Mouse (Mus musculus) C2C12 (cell line): Measurements from ENCODE around the gene Cox17. TPM values are rescaled to one million over a fixed set of nuclear protein-coding genes. Genes with fewer than 3 reads are reported as not detected.

Experiments used
- H3K27me3 ChIP-seq: one replicate; pipeline ENCODE4 v1.6.1; 2011; ENCODE audit not compliant: control insufficient read depth, insufficient read depth, insufficient read length
- H3K36me3 ChIP-seq: one replicate; pipeline ENCODE4 v1.6.1; 2011; ENCODE audit not compliant: control insufficient read depth, insufficient read depth
- H3K4me3 ChIP-seq: one replicate; pipeline ENCODE4 v1.5.1; 2011; ENCODE audit warnings: mild to moderate bottlenecking, control low read depth; ENCODE audit not compliant: poor library complexity, insufficient read depth, severe bottlenecking
- H3K79me2 ChIP-seq: one replicate; pipeline ENCODE4 v1.6.1; 2011; ENCODE audit not compliant: control insufficient read depth, insufficient read depth
- H3K79me3 ChIP-seq: one replicate; pipeline ENCODE4 v1.6.1; 2011; ENCODE audit warnings: low read depth, control low read depth
- H3ac ChIP-seq: one replicate; pipeline ENCODE3; 2011; ENCODE audit warnings: low read depth; ENCODE audit not compliant: control insufficient read depth, insufficient read length
- CEBPB ChIP-seq: IDR thresholded peaks from one replicate; pipeline ENCODE4 v1.6.1; 2011; ENCODE audit warnings: low read depth, mild to moderate bottlenecking, control low read depth, moderate library complexity
- CTCF ChIP-seq: IDR thresholded peaks from one replicate; pipeline ENCODE4 v1.5.1; 2011; ENCODE audit not compliant: control insufficient read depth, insufficient read depth, insufficient read length
- FOSL1 ChIP-seq: IDR thresholded peaks from one replicate; pipeline ENCODE4 v1.8.0; 2011; ENCODE audit warnings: mild to moderate bottlenecking, low read length; ENCODE audit not compliant: poor library complexity, insufficient read depth, severe bottlenecking
- MAX ChIP-seq: IDR thresholded peaks from one replicate; pipeline ENCODE4 v1.6.1; 2011; ENCODE audit warnings: mild to moderate bottlenecking, control low read depth
- MYOD1 ChIP-seq: IDR thresholded peaks from one replicate; pipeline ENCODE4 v1.6.1; 2011; ENCODE audit warnings: low read depth; ENCODE audit not compliant: control insufficient read depth, insufficient read length
- MYOG ChIP-seq: IDR thresholded peaks from one replicate; pipeline ENCODE4 v1.6.1; 2011; ENCODE audit not compliant: control insufficient read depth, insufficient read length; ENCODE audit errors: extremely low read depth
- USF1 ChIP-seq: IDR thresholded peaks from one replicate; pipeline ENCODE4 v1.6.1; 2011; ENCODE audit warnings: low read depth, mild to moderate bottlenecking, control low read depth, moderate library complexity
- polyA plus RNA-seq: library from polyadenylated mRNA; unstranded; fragments of >200 nt; fragmentation: generic; extraction: Trizol; gene quantifications from one replicate; pipeline ENCODE4 v1.2.1, GENCODE M21; 2012; ENCODE audit warnings: missing spikeins

Gene Cox17
- polyA plus RNA-seq, 1 experiment, result 404 TPM

DNA sequence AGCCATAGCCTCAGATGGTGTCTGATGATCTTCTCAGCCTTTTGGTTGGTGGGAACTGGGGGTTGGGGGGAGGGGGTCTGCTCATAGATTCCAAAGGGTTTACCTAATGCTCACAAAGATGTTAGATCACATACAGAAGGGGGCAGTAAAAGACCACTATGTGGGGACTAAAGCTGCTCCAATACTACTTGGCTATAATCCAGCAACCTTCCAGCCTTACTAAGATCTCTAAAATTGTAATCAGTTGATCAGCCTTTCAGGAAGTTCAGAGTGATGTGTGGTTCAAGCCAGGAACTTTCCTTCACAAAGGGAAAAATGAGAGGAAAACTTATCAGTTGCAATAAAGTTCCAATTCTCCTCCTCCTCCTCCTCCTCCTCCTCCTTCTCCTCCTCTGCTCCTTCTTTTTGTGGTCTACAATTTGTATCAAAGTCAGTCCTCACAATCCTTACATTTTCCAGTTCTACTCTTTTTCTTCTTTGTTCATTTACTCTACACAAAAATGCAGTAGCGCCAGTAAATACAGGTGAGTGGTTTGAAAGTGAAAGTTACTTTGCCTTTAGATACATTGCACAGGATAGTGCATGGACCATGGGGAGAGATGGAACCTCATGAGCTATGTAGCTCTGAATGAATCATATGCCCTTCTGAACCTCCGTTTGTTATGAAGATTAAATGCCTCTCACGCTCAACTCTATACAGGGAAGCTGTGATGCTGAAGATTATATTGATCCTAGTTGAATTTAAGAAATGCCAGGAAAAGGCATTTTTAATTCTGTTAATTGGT is 1.7 kb upstream of the Cox17 start:
- no peak for TF ChIP-seq MAX
- no peak for TF ChIP-seq MYOG
- TF ChIP-seq MYOD1, result no peak
- no peak for TF ChIP-seq USF1
- TF ChIP-seq CTCF, result no peak
- no peak for TF ChIP-seq FOSL1
- no peak for TF ChIP-seq CEBPB
- Histone ChIP-seq H3K4me3 (no peak overlapping the region), H3K79me2 (peaks cover 33% of the 10 kb centered on the region), H3ac (no peak overlapping the region), H3K27me3 (no peaks in the 10 kb centered on the region), H3K79me3 (peaks cover 20% of the 10 kb centered on the region), H3K36me3 (peaks cover 22% of the 10 kb centered on the region)

DNA sequence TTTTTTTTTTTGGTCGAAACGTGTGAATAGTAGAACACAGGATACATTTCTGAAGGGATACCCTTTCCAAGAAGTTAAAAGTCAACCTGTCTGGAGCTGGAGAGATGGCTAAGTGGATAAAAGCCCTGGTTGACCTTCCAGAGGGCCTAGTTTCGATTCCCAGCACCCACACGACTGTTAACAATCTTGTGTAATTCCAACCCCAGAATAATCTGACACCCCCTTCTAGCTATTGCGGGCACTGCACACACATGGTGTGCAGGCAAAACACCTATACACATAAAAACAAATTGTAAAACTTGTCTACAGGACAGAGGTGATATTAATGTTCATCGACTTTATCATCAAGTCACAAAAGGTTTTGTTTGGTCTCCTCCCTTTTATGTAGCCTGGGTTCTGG is 797 bp downstream of the Cox17 start:
- Histone ChIP-seq H3ac (peak overlapping the region; percentile 45), H3K79me2 (peaks cover 37% of the 10 kb centered on the region), H3K79me3 (peaks cover 20% of the 10 kb centered on the region), H3K4me3 (peak overlapping the region; percentile 83), H3K27me3 (no peaks in the 10 kb centered on the region), H3K36me3 (peaks cover 44% of the 10 kb centered on the region)
- no peak for TF ChIP-seq USF1
- no peak for TF ChIP-seq CTCF
- TF ChIP-seq MYOD1, result no peak
- TF ChIP-seq MYOG, result no peak
- TF ChIP-seq MAX, result no peak
- no peak for TF ChIP-seq FOSL1
- no peak for TF ChIP-seq CEBPB

DNA sequence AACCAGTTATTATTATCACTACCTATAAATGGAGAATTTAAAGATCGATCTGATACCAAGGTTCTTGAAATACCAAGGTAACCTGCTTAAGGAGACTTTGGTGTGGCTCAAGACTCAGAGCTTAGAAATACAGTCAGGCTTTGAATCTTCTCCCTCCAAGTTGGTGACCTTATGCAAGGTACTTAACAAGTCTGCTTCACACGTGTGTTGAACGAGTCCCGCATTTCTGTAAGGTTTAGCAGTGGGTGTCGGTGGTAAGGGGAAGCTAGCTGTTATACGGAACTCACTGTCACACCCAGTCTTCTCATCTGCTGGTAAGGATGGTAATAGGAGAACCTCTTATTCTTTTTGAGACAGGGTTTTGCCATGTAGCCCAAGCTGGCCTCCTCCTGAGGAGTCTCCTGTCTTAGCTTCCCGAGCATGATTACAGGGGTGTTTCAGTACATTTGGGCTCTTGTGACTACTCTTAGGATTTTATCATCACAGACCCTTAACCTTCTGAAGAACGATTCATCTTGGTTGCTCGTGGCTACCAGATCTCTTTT is 1.5 kb downstream of the Cox17 start:
- Histone ChIP-seq H3ac (no peak overlapping the region), H3K4me3 (no peak overlapping the region), H3K79me3 (peaks cover 20% of the 10 kb centered on the region), H3K27me3 (no peaks in the 10 kb centered on the region), H3K36me3 (peaks cover 45% of the 10 kb centered on the region), H3K79me2 (peaks cover 37% of the 10 kb centered on the region)
- no peak for TF ChIP-seq MYOG
- no peak for TF ChIP-seq USF1
- TF ChIP-seq MAX, result no peak
- TF ChIP-seq CEBPB, result no peak
- no peak for TF ChIP-seq FOSL1
- no peak for TF ChIP-seq CTCF
- TF ChIP-seq MYOD1, result no peak

DNA sequence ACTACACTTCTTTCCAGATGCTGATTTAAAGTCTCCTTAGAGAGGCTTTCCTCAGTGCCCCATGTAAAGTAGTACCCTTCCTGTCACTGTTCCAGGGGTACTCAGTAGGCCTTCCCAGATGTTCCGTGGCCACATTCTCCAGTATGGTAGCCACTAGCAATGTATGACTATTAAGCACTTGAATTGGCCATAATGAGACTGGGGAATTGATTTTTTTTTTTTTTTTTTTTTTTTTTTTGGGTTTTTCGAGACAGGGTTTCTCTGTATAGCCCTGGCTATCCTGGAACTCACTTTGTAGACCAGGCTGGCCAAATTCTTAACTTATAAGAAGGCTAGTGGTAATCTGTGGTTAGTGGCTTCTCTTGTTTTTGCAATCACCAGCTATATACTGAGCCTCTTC is 3.1 kb downstream of the Cox17 start:
- no peak overlapping the region for H3K4me3 ChIP-seq
- TF ChIP-seq MYOD1 (no peak), MYOG (no peak), CEBPB (no peak), FOSL1 (no peak), MAX (no peak), USF1 (no peak), CTCF (no peak)
- peaks cover 50% of the 10 kb centered on the region for H3K36me3 ChIP-seq
- H3K79me2 ChIP-seq, result peaks cover 37% of the 10 kb centered on the region
- no peak overlapping the region for H3ac ChIP-seq
- no peaks in the 10 kb centered on the region for H3K27me3 ChIP-seq
- H3K79me3 ChIP-seq, result peaks cover 20% of the 10 kb centered on the region

DNA sequence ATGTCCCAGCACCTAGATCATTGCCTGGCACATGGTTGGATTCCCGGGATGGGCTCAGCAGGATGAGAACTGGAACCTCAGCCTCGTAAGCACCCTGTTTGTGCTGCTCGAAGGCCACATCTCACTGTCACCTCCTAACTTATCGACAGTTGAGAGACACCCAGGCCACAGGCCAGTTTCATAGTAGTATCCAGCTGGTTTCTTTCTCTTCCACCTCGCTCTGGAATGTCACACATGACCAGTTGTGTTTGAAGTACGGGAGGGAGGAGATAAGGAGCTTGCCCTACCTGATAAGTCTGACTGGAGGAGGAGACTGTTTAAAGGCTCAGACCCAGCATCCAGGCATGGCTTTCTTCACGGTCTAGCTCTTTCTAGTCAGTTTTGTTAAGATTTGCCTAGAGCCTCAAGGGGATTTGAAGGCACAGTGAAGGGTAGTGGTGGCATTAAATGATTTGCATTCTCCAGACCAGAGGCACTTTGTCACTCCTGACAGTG is 3.6 kb downstream of the Cox17 start:
- Histone ChIP-seq H3K36me3 (peaks cover 50% of the 10 kb centered on the region), H3K4me3 (no peak overlapping the region), H3ac (no peak overlapping the region), H3K27me3 (no peaks in the 10 kb centered on the region), H3K79me2 (peaks cover 37% of the 10 kb centered on the region), H3K79me3 (peaks cover 20% of the 10 kb centered on the region)
- TF ChIP-seq MYOD1 (no peak), FOSL1 (no peak), CEBPB (no peak), MAX (no peak), MYOG (no peak), USF1 (no peak), CTCF (no peak)

DNA sequence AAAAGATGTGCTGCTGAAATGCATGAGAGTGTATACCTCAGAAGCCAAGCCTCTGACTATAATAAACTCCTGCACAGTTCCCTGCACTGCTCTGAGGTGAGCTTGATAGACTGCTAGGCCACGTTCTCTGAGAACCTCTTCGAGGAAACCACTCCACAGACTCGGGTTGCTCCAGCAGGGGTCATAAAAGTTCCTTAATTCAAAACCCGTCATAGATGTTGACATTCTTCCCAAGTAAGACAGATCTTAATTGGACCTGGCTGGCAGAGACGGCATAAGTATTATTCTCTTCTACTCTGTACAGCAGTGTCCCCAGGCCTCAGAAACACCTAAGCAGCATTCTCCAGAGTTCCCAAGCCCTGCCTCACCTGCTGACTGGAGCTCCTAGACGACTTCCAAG is 4.1 kb downstream of the Cox17 start:
- Histone ChIP-seq H3K27me3 (no peaks in the 10 kb centered on the region), H3K36me3 (peaks cover 50% of the 10 kb centered on the region), H3K4me3 (no peak overlapping the region), H3ac (no peak overlapping the region), H3K79me3 (peaks cover 20% of the 10 kb centered on the region), H3K79me2 (peaks cover 37% of the 10 kb centered on the region)
- TF ChIP-seq MYOD1, result no peak
